Mouse (Mus musculus) spleen, adult 2 months (tissue): ENCODE measurements at regions not wholly inside any gene's neighbourhood (a gene's known extent, or its start where the extent isn't known, plus 50 kb on each side); places are given as distances from the start of the nearest gene placed in this dataset.

ENCODE experiments used
- CTCF ChIP-seq: fragments of 200-500 bp; IDR thresholded peaks from 2 replicates; pipeline ENCODE4 v1.5.1; 2011; ENCODE audit warnings: mild to moderate bottlenecking, inconsistent platforms; ENCODE audit not compliant: insufficient read depth, insufficient read length, insufficient replicate concordance; ENCODE audit errors: extremely low read depth
- POLR2A ChIP-seq: fragments of 200-500 bp; IDR thresholded peaks from 2 replicates; pipeline ENCODE4 v1.6.1; 2011; ENCODE audit warnings: low read depth, low read length, inconsistent platforms

- no peak for TF ChIP-seq CTCF
- TF ChIP-seq POLR2A, result no peak
These were observed 231.5 kb downstream of the Nucb2 start for GRCm38 (mm10) chr7:116735676-116736075.
